Mouse (Mus musculus): ENCODE measurements around the gene Scel. TPM values are rescaled to one million over a fixed set of nuclear protein-coding genes. Genes with fewer than 3 reads are reported as not detected.
A peak's percentile ranks its signal among the peaks of the same experiment; 100 is the strongest.

Scel gene
- polyA plus RNA-seq, 1 experiment from 2014 or later: 7.0 TPM

GRCm38 (mm10) chr14:103499060-103499459 is 14.1 kb upstream of the Scel start:
- no peaks in the 10 kb centered on the region for H3K36me3 ChIP-seq (ENCODE audit: control insufficient read depth, insufficient read depth, low read length)
- ATAC-seq (ENCODE audit: low read depth) (no peak), DNase-seq (ENCODE audit: low spot score) (no peak)
- no peak overlapping the region for H3K27ac ChIP-seq (replicated peaks; ENCODE audit: low read depth, low read length)
- no peak overlapping the region for H3K9ac ChIP-seq (ENCODE audit: low read depth, low read length)
- no peaks in the 10 kb centered on the region for H3K4me1 ChIP-seq (ENCODE audit: control insufficient read depth, insufficient read depth, low read length)
- no peaks in the 10 kb centered on the region for H3K9me3 ChIP-seq (ENCODE audit: control insufficient read depth, low read length)
- no peaks in the 10 kb centered on the region; the same call in 1 of the 2 replicates for H3K27me3 ChIP-seq (replicated peaks; ENCODE audit: control insufficient read depth, insufficient read depth, low read length)
- no peak overlapping the region for H3K4me3 ChIP-seq (ENCODE audit: low read depth, low read length)
- WGBS: 32% methylated on average over 1 of the region's 1 CpGs
- H3K4me2 ChIP-seq (ENCODE audit: low read depth, low read length): no peak overlapping the region

- Histone ChIP-seq H3K4me2 (ENCODE audit: low read depth, low read length) (no peak overlapping the region), H3K4me3 (ENCODE audit: low read depth, low read length) (no peak overlapping the region), H3K9ac (ENCODE audit: low read depth, low read length) (no peak overlapping the region), H3K4me1 (ENCODE audit: control insufficient read depth, insufficient read depth, low read length) (no peaks in the 10 kb centered on the region), H3K27ac (replicated peaks; ENCODE audit: low read depth, low read length) (peak overlapping the region; percentile 48; the same call in 1 of the 2 replicates), H3K36me3 (ENCODE audit: control insufficient read depth, insufficient read depth, low read length) (no peaks in the 10 kb centered on the region), H3K9me3 (ENCODE audit: control insufficient read depth, low read length) (no peaks in the 10 kb centered on the region), H3K27me3 (replicated peaks; ENCODE audit: control insufficient read depth, insufficient read depth, low read length) (peaks cover 4% of the 10 kb centered on the region; the same call in 1 of the 2 replicates)
- ATAC-seq (ENCODE audit: low read depth): 0 out of 2 replicates have a peak, but pooled peaks have one; percentile 34
- 33% methylated on average over 7 of the region's 7 CpGs for WGBS
- DNase-seq (ENCODE audit: low spot score): no peak
These were observed 12.8 kb upstream of the Scel start for GRCm38 (mm10) chr14:103500309-103500708.

GRCm38 (mm10) chr14:103500941-103501340 is 12.2 kb upstream of the Scel start:
- H3K4me2 ChIP-seq (ENCODE audit: low read depth, low read length): no peak overlapping the region
- H3K27ac ChIP-seq (replicated peaks; ENCODE audit: low read depth, low read length): no peak overlapping the region
- H3K4me3 ChIP-seq (ENCODE audit: low read depth, low read length): no peak overlapping the region
- no peaks in the 10 kb centered on the region for H3K36me3 ChIP-seq (ENCODE audit: control insufficient read depth, insufficient read depth, low read length)
- DNase-seq (ENCODE audit: low spot score) (peak; percentile 87), ATAC-seq (ENCODE audit: low read depth) (peak; percentile 87)
- no peak overlapping the region for H3K9ac ChIP-seq (ENCODE audit: low read depth, low read length)
- peaks cover 4% of the 10 kb centered on the region; the same call in 1 of the 2 replicates for H3K27me3 ChIP-seq (replicated peaks; ENCODE audit: control insufficient read depth, insufficient read depth, low read length)
- 6% methylated on average over 4 of the region's 4 CpGs for WGBS
- no peaks in the 10 kb centered on the region for H3K9me3 ChIP-seq (ENCODE audit: control insufficient read depth, low read length)
- H3K4me1 ChIP-seq (ENCODE audit: control insufficient read depth, insufficient read depth, low read length): no peaks in the 10 kb centered on the region

GRCm38 (mm10) chr14:103504514-103504913 is 8.6 kb upstream of the Scel start:
- ATAC-seq (ENCODE audit: low read depth) (no peak), DNase-seq (ENCODE audit: low spot score) (no peak)
- no peak overlapping the region for H3K4me2 ChIP-seq (ENCODE audit: low read depth, low read length)
- H3K4me3 ChIP-seq (ENCODE audit: low read depth, low read length): no peak overlapping the region
- no peaks in the 10 kb centered on the region for H3K4me1 ChIP-seq (ENCODE audit: control insufficient read depth, insufficient read depth, low read length)
- H3K9me3 ChIP-seq (ENCODE audit: control insufficient read depth, low read length): no peaks in the 10 kb centered on the region
- H3K27ac ChIP-seq (replicated peaks; ENCODE audit: low read depth, low read length): no peak overlapping the region
- 76% methylated on average over 6 of the region's 7 CpGs for WGBS
- H3K9ac ChIP-seq (ENCODE audit: low read depth, low read length): no peak overlapping the region
- H3K27me3 ChIP-seq (replicated peaks; ENCODE audit: control insufficient read depth, insufficient read depth, low read length): peaks cover 4% of the 10 kb centered on the region; the same call in 1 of the 2 replicates
- H3K36me3 ChIP-seq (ENCODE audit: control insufficient read depth, insufficient read depth, low read length): no peaks in the 10 kb centered on the region

GRCm38 (mm10) chr14:103509544-103509943 is 3.6 kb upstream of the Scel start:
- no peak overlapping the region for H3K27ac ChIP-seq (replicated peaks; ENCODE audit: low read depth, low read length)
- ATAC-seq (ENCODE audit: low read depth): no peak
- 94% methylated on average over 8 of the region's 8 CpGs for WGBS
- no peak overlapping the region for H3K4me2 ChIP-seq (ENCODE audit: low read depth, low read length)
- peaks cover 7% of the 10 kb centered on the region; the same call in 1 of the 2 replicates for H3K27me3 ChIP-seq (replicated peaks; ENCODE audit: control insufficient read depth, insufficient read depth, low read length)
- H3K36me3 ChIP-seq (ENCODE audit: control insufficient read depth, insufficient read depth, low read length): no peaks in the 10 kb centered on the region
- no peaks in the 10 kb centered on the region for H3K4me1 ChIP-seq (ENCODE audit: control insufficient read depth, insufficient read depth, low read length)
- H3K9ac ChIP-seq (ENCODE audit: low read depth, low read length): no peak overlapping the region
- no peaks in the 10 kb centered on the region for H3K9me3 ChIP-seq (ENCODE audit: control insufficient read depth, low read length)
- no peak overlapping the region for H3K4me3 ChIP-seq (ENCODE audit: low read depth, low read length)
- no peak for DNase-seq (ENCODE audit: low spot score)

GRCm38 (mm10) chr14:103513473-103513811 is 300 bp downstream of the Scel start:
- H3K9ac ChIP-seq (ENCODE audit: low read depth, low read length): no peak overlapping the region
- peak overlapping the region; percentile 7; the same call in 1 of the 2 replicates for H3K4me3 ChIP-seq (ENCODE audit: low read depth, low read length)
- no peak overlapping the region for H3K27ac ChIP-seq (replicated peaks; ENCODE audit: low read depth, low read length)
- H3K9me3 ChIP-seq (ENCODE audit: control insufficient read depth, low read length): no peaks in the 10 kb centered on the region
- 64% methylated on average over 7 of the region's 7 CpGs for WGBS
- no peaks in the 10 kb centered on the region for H3K4me1 ChIP-seq (ENCODE audit: control insufficient read depth, insufficient read depth, low read length)
- 0 out of 2 replicates have a peak, but pooled peaks cover 6% of the 10 kb centered on the region for H3K27me3 ChIP-seq (replicated peaks; ENCODE audit: control insufficient read depth, insufficient read depth, low read length)
- H3K4me2 ChIP-seq (ENCODE audit: low read depth, low read length): peak overlapping the region; percentile 29; the same call in 1 of the 2 replicates
- no peak for ATAC-seq (ENCODE audit: low read depth)
- DNase-seq (ENCODE audit: low spot score): no peak
- H3K36me3 ChIP-seq (ENCODE audit: control insufficient read depth, insufficient read depth, low read length): no peaks in the 10 kb centered on the region

GRCm38 (mm10) chr14:103515419-103515818 is 2.3 kb downstream of the Scel start:
- no peaks in the 10 kb centered on the region for H3K9me3 ChIP-seq (ENCODE audit: control insufficient read depth, low read length)
- no peak overlapping the region for H3K9ac ChIP-seq (ENCODE audit: low read depth, low read length)
- no peaks in the 10 kb centered on the region for H3K4me1 ChIP-seq (ENCODE audit: control insufficient read depth, insufficient read depth, low read length)
- H3K4me3 ChIP-seq (ENCODE audit: low read depth, low read length): no peak overlapping the region
- WGBS: 78% methylated on average over 8 of the region's 8 CpGs
- DNase-seq (ENCODE audit: low spot score) (no peak), ATAC-seq (ENCODE audit: low read depth) (no peak)
- no peaks in the 10 kb centered on the region for H3K36me3 ChIP-seq (ENCODE audit: control insufficient read depth, insufficient read depth, low read length)
- 0 out of 2 replicates have a peak, but pooled peaks cover 6% of the 10 kb centered on the region for H3K27me3 ChIP-seq (replicated peaks; ENCODE audit: control insufficient read depth, insufficient read depth, low read length)
- H3K27ac ChIP-seq (replicated peaks; ENCODE audit: low read depth, low read length): no peak overlapping the region
- H3K4me2 ChIP-seq (ENCODE audit: low read depth, low read length): no peak overlapping the region

GRCm38 (mm10) chr14:103526286-103526685 is 13.1 kb downstream of the Scel start:
- Histone ChIP-seq H3K9me3 (ENCODE audit: control insufficient read depth, low read length) (peaks cover 8% of the 10 kb centered on the region; the same call in 1 of the 2 replicates), H3K9ac (ENCODE audit: low read depth, low read length) (no peak overlapping the region), H3K4me1 (ENCODE audit: control insufficient read depth, insufficient read depth, low read length) (no peaks in the 10 kb centered on the region), H3K27me3 (replicated peaks; ENCODE audit: control insufficient read depth, insufficient read depth, low read length) (no peaks in the 10 kb centered on the region), H3K36me3 (ENCODE audit: control insufficient read depth, insufficient read depth, low read length) (no peaks in the 10 kb centered on the region), H3K4me3 (ENCODE audit: low read depth, low read length) (no peak overlapping the region), H3K27ac (replicated peaks; ENCODE audit: low read depth, low read length) (no peak overlapping the region), H3K4me2 (ENCODE audit: low read depth, low read length) (no peak overlapping the region)
- ATAC-seq (ENCODE audit: low read depth) (no peak), DNase-seq (ENCODE audit: low spot score) (no peak)
- WGBS: 79% methylated on average over 1 of the region's 1 CpGs

GRCm38 (mm10) chr14:103529733-103530367 is 16.7 kb downstream of the Scel start:
- DNase-seq (ENCODE audit: low spot score) (no peak), ATAC-seq (ENCODE audit: low read depth) (0 out of 2 replicates have a peak, but pooled peaks have one; percentile 22)
- no peak overlapping the region for H3K27ac ChIP-seq (replicated peaks; ENCODE audit: low read depth, low read length)
- H3K4me3 ChIP-seq (ENCODE audit: low read depth, low read length): no peak overlapping the region
- H3K27me3 ChIP-seq (replicated peaks; ENCODE audit: control insufficient read depth, insufficient read depth, low read length): no peaks in the 10 kb centered on the region
- 49% methylated on average over 13 of the region's 13 CpGs for WGBS
- no peaks in the 10 kb centered on the region for H3K36me3 ChIP-seq (ENCODE audit: control insufficient read depth, insufficient read depth, low read length)
- H3K9me3 ChIP-seq (ENCODE audit: control insufficient read depth, low read length): peaks cover 8% of the 10 kb centered on the region; the same call in 1 of the 2 replicates
- no peaks in the 10 kb centered on the region for H3K4me1 ChIP-seq (ENCODE audit: control insufficient read depth, insufficient read depth, low read length)
- no peak overlapping the region for H3K4me2 ChIP-seq (ENCODE audit: low read depth, low read length)
- H3K9ac ChIP-seq (ENCODE audit: low read depth, low read length): no peak overlapping the region
